Mouse (Mus musculus): ENCODE results near the gene Lgals7. TPM values are rescaled to one million over a fixed set of nuclear protein-coding genes. Genes with fewer than 3 reads are reported as not detected.

Gene Lgals7
- polyA plus RNA-seq, 1 experiment from 2014 or later, result 3.1 TPM

- Histone ChIP-seq H3K4me2 (replicated peaks) (no peak overlapping the region), H3K4me3 (no peak overlapping the region), H3K27me3 (no peaks in the 10 kb centered on the region), H3K9ac (replicated peaks) (no peak overlapping the region), H3K27ac (replicated peaks) (peak overlapping the region; percentile 69; the same call in 1 of the 2 replicates), H3K36me3 (peaks cover 64% of the 10 kb centered on the region), H3K4me1 (peaks cover 56% of the 10 kb centered on the region), H3K9me3 (no peaks in the 10 kb centered on the region)
- ATAC-seq (ENCODE audit: low FRiP score, low read depth), result no peak
- 80% methylated on average over 10 of the region's 10 CpGs for WGBS
These were observed 42.3 kb upstream of the Lgals7 start for GRCm38 (mm10) chr7:28821261-28821831.

DNA sequence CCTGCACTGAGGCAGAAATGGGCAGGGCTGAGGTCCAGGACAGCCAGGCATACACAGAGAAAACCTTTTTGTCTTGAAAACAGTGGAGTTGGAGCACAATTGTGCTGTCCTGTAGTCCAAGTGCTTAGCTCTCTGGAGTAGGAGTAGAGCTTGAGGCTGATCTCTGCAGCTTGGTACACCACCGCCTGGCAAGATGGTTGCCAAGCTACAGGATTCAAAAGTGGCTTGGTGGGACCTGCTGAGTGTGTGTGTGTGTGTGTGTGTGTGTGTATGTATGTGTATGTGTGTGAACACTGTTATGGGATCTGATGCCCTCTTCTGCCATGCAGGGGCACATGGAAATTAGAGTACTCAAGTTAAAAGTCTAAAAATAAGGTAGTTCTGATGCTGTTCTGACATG, 41.1 kb upstream of the Lgals7 start:
- H3K9ac ChIP-seq (replicated peaks), result no peak overlapping the region
- H3K27ac ChIP-seq (replicated peaks), result peak overlapping the region; percentile 39; the same call in 1 of the 2 replicates
- H3K9me3 ChIP-seq, result no peaks in the 10 kb centered on the region
- ATAC-seq (ENCODE audit: low FRiP score, low read depth), result no peak
- H3K4me3 ChIP-seq, result no peak overlapping the region
- H3K4me2 ChIP-seq (replicated peaks), result no peak overlapping the region
- peaks cover 52% of the 10 kb centered on the region for H3K36me3 ChIP-seq
- no peaks in the 10 kb centered on the region for H3K27me3 ChIP-seq
- peaks cover 45% of the 10 kb centered on the region for H3K4me1 ChIP-seq
- 86% methylated on average over 1 of the region's 1 CpGs for WGBS

DNA sequence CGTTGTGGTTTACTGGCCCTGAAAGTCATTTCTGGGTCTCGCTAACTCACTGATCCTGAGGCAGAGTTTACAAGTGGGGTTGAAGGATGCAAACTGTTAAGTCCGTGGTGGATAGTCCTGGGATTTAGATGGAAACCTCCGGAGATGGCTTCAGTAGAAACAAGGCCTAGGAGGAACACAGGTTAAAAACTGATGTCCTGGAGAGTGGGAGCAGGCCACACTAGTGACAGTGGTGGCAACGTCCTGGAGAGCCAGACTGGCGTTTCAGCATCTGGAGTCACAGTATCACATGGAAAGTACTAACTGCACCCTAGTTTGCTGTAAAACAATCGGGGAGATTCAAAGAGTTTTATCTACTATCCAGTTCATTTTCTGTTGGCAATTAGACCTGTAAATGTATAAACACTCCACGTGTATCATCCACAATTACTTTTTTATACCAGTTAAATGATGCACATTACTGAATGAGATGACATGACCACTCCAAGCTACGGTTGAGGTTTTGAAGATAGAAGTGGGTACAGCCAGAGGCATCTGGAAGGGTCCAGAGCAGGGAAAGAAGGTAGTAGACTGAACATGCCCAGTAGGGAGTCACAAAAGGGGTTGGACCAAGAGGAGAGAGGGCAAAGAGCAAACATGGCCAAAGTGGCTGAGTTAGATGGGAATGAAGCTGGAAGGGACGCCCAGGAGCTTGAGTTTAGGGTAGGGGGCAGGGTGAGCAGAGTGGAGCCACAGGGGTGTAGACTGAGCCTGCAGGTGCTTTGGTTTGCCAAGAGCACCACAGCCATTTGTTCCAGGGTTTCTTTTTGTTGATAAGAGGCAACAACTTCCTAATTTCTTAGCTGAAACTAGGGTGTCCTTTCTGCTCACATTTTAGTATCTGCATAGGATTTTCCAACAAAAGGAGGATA, 40.4 kb upstream of the Lgals7 start:
- no peaks in the 10 kb centered on the region for H3K9me3 ChIP-seq
- H3K4me3 ChIP-seq, result no peak overlapping the region
- no peak overlapping the region for H3K9ac ChIP-seq (replicated peaks)
- H3K36me3 ChIP-seq, result peaks cover 45% of the 10 kb centered on the region
- H3K27ac ChIP-seq (replicated peaks), result peak overlapping the region; percentile 39; the same call in 1 of the 2 replicates
- no peak overlapping the region for H3K4me2 ChIP-seq (replicated peaks)
- peaks cover 38% of the 10 kb centered on the region for H3K4me1 ChIP-seq
- 60% methylated on average over 10 of the region's 10 CpGs for WGBS
- ATAC-seq (ENCODE audit: low FRiP score, low read depth), result no peak
- H3K27me3 ChIP-seq, result no peaks in the 10 kb centered on the region

DNA sequence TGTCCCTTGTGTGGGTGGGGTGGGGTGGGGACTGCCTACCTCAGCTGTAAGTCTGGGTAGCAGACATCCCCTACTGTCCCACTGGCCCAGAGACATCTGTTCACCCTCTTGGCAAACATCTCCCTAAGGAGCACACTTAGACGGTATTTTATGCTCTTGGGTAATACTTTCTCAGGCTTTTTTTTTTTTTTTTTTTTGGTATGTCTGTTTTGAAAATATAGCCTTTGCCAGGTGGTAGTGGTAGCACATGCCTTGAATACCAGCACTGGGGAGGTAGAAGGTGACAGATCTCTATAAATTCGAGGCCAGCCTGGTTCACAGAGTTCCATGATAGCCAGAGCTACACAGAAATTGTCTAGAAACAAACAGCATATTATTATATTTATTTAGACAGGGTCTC, 39.7 kb upstream of the Lgals7 start:
- peaks cover 31% of the 10 kb centered on the region for H3K4me1 ChIP-seq
- no peak overlapping the region for H3K9ac ChIP-seq (replicated peaks)
- peaks cover 38% of the 10 kb centered on the region for H3K36me3 ChIP-seq
- no peak for ATAC-seq (ENCODE audit: low FRiP score, low read depth)
- no peak overlapping the region for H3K4me3 ChIP-seq
- no peak overlapping the region for H3K4me2 ChIP-seq (replicated peaks)
- 62% methylated on average over 2 of the region's 2 CpGs for WGBS
- H3K27me3 ChIP-seq, result no peaks in the 10 kb centered on the region
- peak overlapping the region; percentile 83; the same call in 1 of the 2 replicates for H3K27ac ChIP-seq (replicated peaks)
- no peaks in the 10 kb centered on the region for H3K9me3 ChIP-seq

DNA sequence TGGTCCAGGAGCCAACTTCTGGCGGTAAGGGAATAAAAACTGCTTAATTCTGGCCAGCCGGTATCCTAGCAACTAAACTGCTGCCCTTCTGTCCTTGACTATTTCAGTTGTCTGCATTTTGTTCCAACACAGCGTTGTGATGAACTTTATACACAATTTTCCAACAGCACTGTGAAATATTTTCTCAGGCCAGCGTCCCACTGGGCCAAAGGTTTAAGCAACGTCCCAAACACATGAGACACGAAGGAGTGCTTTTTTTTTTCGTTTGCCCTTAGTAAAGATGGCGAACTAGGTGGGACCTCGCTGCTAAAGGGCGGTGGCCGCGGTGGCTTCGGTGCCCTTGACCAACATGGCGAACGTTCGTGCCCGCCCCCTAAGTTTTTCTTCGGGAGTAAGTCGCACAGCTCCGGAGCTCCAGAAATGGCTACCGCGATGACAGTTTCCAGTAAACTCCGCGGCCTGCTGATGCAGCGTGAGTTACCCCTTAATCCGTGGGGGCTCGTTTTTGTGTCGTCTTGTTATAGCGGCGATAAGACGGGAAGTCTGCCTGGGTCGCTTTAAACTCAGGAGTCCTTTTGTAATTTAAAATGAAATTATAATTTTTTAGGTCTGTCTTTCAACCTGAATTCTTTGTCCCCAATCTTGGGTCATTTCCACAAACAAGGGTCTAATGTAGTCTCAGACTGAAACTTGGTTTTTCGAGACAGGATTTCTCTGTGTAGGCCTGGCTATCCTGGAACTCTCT, 38.5 kb upstream of the Lgals7 start, which contains the start of gene Ech1:
Ech1 (plus strand) TSS at position 277 of the 745 bp plus-strand sequence.
- peak; percentile 83 for ATAC-seq (ENCODE audit: low FRiP score, low read depth)
- WGBS, result 3% methylated on average over 33 of the region's 33 CpGs

GRCm38 (mm10) chr7:28825686-28826401, 37.8 kb upstream of the Lgals7 start:
- H3K4me2 ChIP-seq (replicated peaks), result peak overlapping the region; percentile 57
- peak overlapping the region; percentile 83; the same call in 1 of the 2 replicates for H3K27ac ChIP-seq (replicated peaks)
- WGBS, result 71% methylated on average over 11 of the region's 11 CpGs
- H3K27me3 ChIP-seq, result no peaks in the 10 kb centered on the region
- ATAC-seq (ENCODE audit: low FRiP score, low read depth), result no peak
- H3K9me3 ChIP-seq, result no peaks in the 10 kb centered on the region
- peaks cover 15% of the 10 kb centered on the region for H3K4me1 ChIP-seq
- H3K4me3 ChIP-seq, result peak overlapping the region; percentile 52
- H3K36me3 ChIP-seq, result peaks cover 31% of the 10 kb centered on the region
- H3K9ac ChIP-seq (replicated peaks), result peak overlapping the region; percentile 53

More for the DNA sequence above, 38.5 kb upstream of the Lgals7 start, which contains the start of gene Ech1:
- peak within 1 kb of the TSS; percentile 57 for H3K4me2 ChIP-seq (replicated peaks)
- no peaks in the 10 kb centered on the region for H3K27me3 ChIP-seq
- peaks cover 35% of the 10 kb centered on the region for H3K36me3 ChIP-seq
- H3K4me3 ChIP-seq, result peak within 1 kb of the TSS; percentile 52
- peaks cover 22% of the 10 kb centered on the region for H3K4me1 ChIP-seq
- H3K27ac ChIP-seq (replicated peaks), result peak within 1 kb of the TSS; percentile 83
- H3K9me3 ChIP-seq, result no peaks in the 10 kb centered on the region
- H3K9ac ChIP-seq (replicated peaks), result peak within 1 kb of the TSS; percentile 53

GRCm38 (mm10) chr7:28826402-28826772, 37.3 kb upstream of the Lgals7 start:
- no peak overlapping the region for H3K27ac ChIP-seq (replicated peaks)
- no peaks in the 10 kb centered on the region for H3K27me3 ChIP-seq
- H3K4me2 ChIP-seq (replicated peaks), result no peak overlapping the region
- no peak for ATAC-seq (ENCODE audit: low FRiP score, low read depth)
- peaks cover 14% of the 10 kb centered on the region for H3K4me1 ChIP-seq
- no peak overlapping the region for H3K4me3 ChIP-seq
- no peaks in the 10 kb centered on the region for H3K9me3 ChIP-seq
- peaks cover 27% of the 10 kb centered on the region for H3K36me3 ChIP-seq
- H3K9ac ChIP-seq (replicated peaks), result 0 out of 2 replicates have a peak overlapping the region, but pooled peaks have one; percentile 3
- 96% methylated on average over 7 of the region's 7 CpGs for WGBS

GRCm38 (mm10) chr7:28827338-28827737, 36.3 kb upstream of the Lgals7 start:
- peaks cover 26% of the 10 kb centered on the region for H3K36me3 ChIP-seq
- no peaks in the 10 kb centered on the region for H3K9me3 ChIP-seq

DNA sequence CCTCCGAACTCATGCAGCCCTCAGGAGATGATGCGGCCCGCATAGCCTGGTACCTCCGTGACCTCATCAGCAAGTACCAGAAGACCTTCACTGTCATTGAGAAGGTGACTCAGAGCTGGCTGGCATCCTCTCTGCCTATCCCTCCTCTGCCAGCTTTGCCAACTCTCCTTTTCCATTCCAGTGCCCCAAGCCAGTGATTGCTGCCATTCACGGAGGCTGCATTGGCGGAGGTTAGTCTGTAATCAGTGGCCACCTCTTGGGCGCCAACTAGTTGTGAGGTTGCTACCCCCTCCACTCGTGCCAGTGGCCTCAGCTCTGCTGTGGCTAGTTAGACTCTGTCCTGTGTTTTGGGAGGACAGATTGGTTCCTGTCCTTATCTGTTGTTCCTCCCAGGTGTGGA, 33.8 kb upstream of the Lgals7 start:
- Histone ChIP-seq H3K4me1 (peaks cover 11% of the 10 kb centered on the region), H3K4me3 (no peak overlapping the region), H3K9me3 (no peaks in the 10 kb centered on the region), H3K4me2 (replicated peaks) (no peak overlapping the region), H3K27ac (replicated peaks) (no peak overlapping the region), H3K36me3 (peaks cover 20% of the 10 kb centered on the region), H3K9ac (replicated peaks) (no peak overlapping the region), H3K27me3 (no peaks in the 10 kb centered on the region)
- ATAC-seq (ENCODE audit: low FRiP score, low read depth), result no peak
- 92% methylated on average over 8 of the region's 8 CpGs for WGBS

More at GRCm38 (mm10) chr7:28827338-28827737, 36.3 kb upstream of the Lgals7 start:
- no peak for ATAC-seq (ENCODE audit: low FRiP score, low read depth)
- Histone ChIP-seq H3K4me2 (replicated peaks) (no peak overlapping the region), H3K27ac (replicated peaks) (no peak overlapping the region), H3K4me3 (no peak overlapping the region), H3K27me3 (no peaks in the 10 kb centered on the region), H3K9ac (replicated peaks) (no peak overlapping the region), H3K4me1 (peaks cover 14% of the 10 kb centered on the region)
- WGBS, result 72% methylated on average over 3 of the region's 3 CpGs

DNA sequence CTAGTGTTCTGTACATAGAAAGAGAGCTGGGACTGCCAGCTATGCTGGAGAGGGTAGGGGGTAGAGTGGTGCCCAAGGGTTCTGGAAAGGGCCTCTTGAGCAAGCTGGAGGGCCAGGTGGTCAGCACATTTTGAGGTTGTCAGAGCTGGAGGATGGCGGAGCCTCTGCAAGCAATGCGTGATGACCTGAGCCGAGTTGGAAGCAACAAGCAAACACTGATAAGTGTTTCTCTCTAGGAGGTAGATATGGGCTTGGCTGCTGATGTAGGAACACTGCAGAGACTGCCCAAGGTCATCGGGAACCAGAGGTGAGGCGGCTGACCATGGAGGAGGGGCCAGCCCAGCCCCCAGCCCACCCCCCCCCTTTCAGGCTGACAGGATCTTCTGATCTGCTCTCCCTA, 32.7 kb upstream of the Lgals7 start:
- H3K27me3 ChIP-seq, result no peaks in the 10 kb centered on the region
- no peak for ATAC-seq (ENCODE audit: low FRiP score, low read depth)
- H3K9me3 ChIP-seq, result no peaks in the 10 kb centered on the region
- no peak overlapping the region for H3K27ac ChIP-seq (replicated peaks)
- H3K36me3 ChIP-seq, result peaks cover 20% of the 10 kb centered on the region
- no peak overlapping the region for H3K4me3 ChIP-seq
- 91% methylated on average over 5 of the region's 5 CpGs for WGBS
- H3K4me2 ChIP-seq (replicated peaks), result no peak overlapping the region
- peaks cover 4% of the 10 kb centered on the region; the same call in 1 of the 2 replicates for H3K4me1 ChIP-seq
- H3K9ac ChIP-seq (replicated peaks), result no peak overlapping the region

GRCm38 (mm10) chr7:28831411-28832125, 32.1 kb upstream of the Lgals7 start:
- 92% methylated on average over 17 of the region's 17 CpGs for WGBS

More at GRCm38 (mm10) chr7:28831411-28832125, 32.1 kb upstream of the Lgals7 start:
- Histone ChIP-seq H3K9me3 (no peaks in the 10 kb centered on the region), H3K4me3 (no peak overlapping the region), H3K27me3 (no peaks in the 10 kb centered on the region), H3K4me1 (no peaks in the 10 kb centered on the region), H3K4me2 (replicated peaks) (no peak overlapping the region), H3K9ac (replicated peaks) (no peak overlapping the region), H3K36me3 (peaks cover 20% of the 10 kb centered on the region), H3K27ac (replicated peaks) (no peak overlapping the region)
- no peak for ATAC-seq (ENCODE audit: low FRiP score, low read depth)

Measured in midbrain, embryonic 12.5 days (tissue).